Mouse (Mus musculus) testis, adult 2 months (tissue): ENCODE data around the gene Pigc. TPM values are rescaled to one million over a fixed set of nuclear protein-coding genes. Genes with fewer than 3 reads are reported as not detected.

Source experiments
- H3K27ac ChIP-seq: fragments of 200-500 bp; 2 replicates; pipeline ENCODE4 v1.5.1; 2012; ENCODE audit warnings: low read depth, low read length; ENCODE audit not compliant: control insufficient read depth, insufficient read depth
- H3K27me3 ChIP-seq: fragments of 200-500 bp; 2 replicates; pipeline ENCODE4 v1.6.1; 2012; ENCODE audit warnings: mild to moderate bottlenecking, low read length, moderate library complexity; ENCODE audit not compliant: control insufficient read depth, insufficient read depth
- H3K36me3 ChIP-seq: fragments of 200-500 bp; 2 replicates; pipeline ENCODE4 v1.6.1; 2012; ENCODE audit warnings: mild to moderate bottlenecking, low read length; ENCODE audit not compliant: control insufficient read depth, insufficient read depth
- H3K4me1 ChIP-seq: fragments of 200-500 bp; 2 replicates; pipeline ENCODE4 v1.6.1; 2012; ENCODE audit warnings: low read length; ENCODE audit not compliant: control insufficient read depth, insufficient read depth
- H3K4me3 ChIP-seq: fragments of 200-500 bp; 2 replicates; pipeline ENCODE4 v1.5.1; 2012; ENCODE audit warnings: low read depth, mild to moderate bottlenecking, low read length, moderate library complexity, mixed read lengths; ENCODE audit not compliant: control insufficient read depth
- CTCF ChIP-seq: fragments of 200-500 bp; IDR thresholded peaks from 2 replicates; pipeline ENCODE4 v1.5.1; 2012; ENCODE audit warnings: low read depth, mild to moderate bottlenecking, inconsistent platforms, low read length, moderate library complexity; ENCODE audit not compliant: control insufficient read depth, insufficient read depth, insufficient replicate concordance
- POLR2A ChIP-seq: fragments of 200-500 bp; IDR thresholded peaks from 2 replicates; pipeline ENCODE4 v1.6.1; 2012; ENCODE audit warnings: low read depth, mild to moderate bottlenecking, inconsistent platforms, low read length, moderate library complexity; ENCODE audit not compliant: control insufficient read depth
- polyA plus RNA-seq: library from polyadenylated mRNA; depleted of rRNA; stranded (reverse); fragments of >200 nt; gene quantifications from 2 replicates; pipeline ENCODE4 v1.2.3, GENCODE M21; 2012

Pigc gene
- polyA plus RNA-seq, 1 experiment: 41.5 TPM

GRCm38 (mm10) chr1:161991846-161992245, 22.9 kb downstream of the Pigc start:
- Histone ChIP-seq H3K4me3 (no peak overlapping the region), H3K36me3 (no peaks in the 10 kb centered on the region), H3K27ac (no peak overlapping the region), H3K4me1 (no peaks in the 10 kb centered on the region), H3K27me3 (no peaks in the 10 kb centered on the region)
- no peak for TF ChIP-seq POLR2A
- no peak for TF ChIP-seq CTCF

GRCm38 (mm10) chr1:161992389-161992788, 23.4 kb downstream of the Pigc start:
- H3K27me3 ChIP-seq: no peaks in the 10 kb centered on the region

GRCm38 (mm10) chr1:161998781-161999180, 29.8 kb downstream of the Pigc start:
- H3K4me3 ChIP-seq: no peak overlapping the region
- H3K36me3 ChIP-seq: no peaks in the 10 kb centered on the region
- H3K27ac ChIP-seq: no peak overlapping the region
- TF ChIP-seq POLR2A: no peak
- no peak for TF ChIP-seq CTCF
- H3K4me1 ChIP-seq: peaks cover 2% of the 10 kb centered on the region
- no peaks in the 10 kb centered on the region for H3K27me3 ChIP-seq

More at GRCm38 (mm10) chr1:161992389-161992788, 23.4 kb downstream of the Pigc start:
- Histone ChIP-seq H3K4me1 (no peaks in the 10 kb centered on the region), H3K36me3 (no peaks in the 10 kb centered on the region), H3K4me3 (no peak overlapping the region), H3K27ac (no peak overlapping the region)
- TF ChIP-seq CTCF (no peak), POLR2A (no peak)

- TF ChIP-seq POLR2A (no peak), CTCF (no peak)
- Histone ChIP-seq H3K4me3 (no peak overlapping the region), H3K27me3 (no peaks in the 10 kb centered on the region), H3K4me1 (peaks cover 2% of the 10 kb centered on the region), H3K36me3 (no peaks in the 10 kb centered on the region), H3K27ac (no peak overlapping the region; the same call in 1 of the 2 replicates)
These were observed 30.4 kb downstream of the Pigc start for GRCm38 (mm10) chr1:161999338-161999737.

DNA sequence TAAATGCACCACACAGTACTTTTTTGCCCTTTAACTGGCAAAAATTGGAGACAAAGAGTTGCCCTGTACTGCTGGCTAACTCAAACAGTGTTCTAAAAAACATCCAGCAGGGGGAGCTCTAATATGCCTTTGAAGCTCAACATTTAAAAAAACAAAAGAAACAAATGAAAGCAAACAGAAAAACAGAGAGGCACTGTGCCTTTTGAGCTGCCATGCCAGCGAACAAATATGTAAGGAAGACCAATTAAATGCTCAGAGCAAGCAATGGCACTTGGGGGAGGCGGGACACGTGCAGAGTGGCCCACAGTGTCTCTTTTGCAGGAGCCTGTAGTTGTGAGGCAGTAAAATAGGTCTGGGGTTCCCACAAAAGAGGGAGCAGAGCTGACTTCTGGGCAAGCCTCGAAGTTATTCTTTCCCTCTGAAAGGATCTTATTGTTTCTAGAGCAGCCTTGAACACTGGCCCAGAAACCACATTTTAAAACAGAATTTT, 30.9 kb downstream of the Pigc start:
- no peak for TF ChIP-seq POLR2A
- no peak for TF ChIP-seq CTCF
- H3K36me3 ChIP-seq: no peaks in the 10 kb centered on the region
- peaks cover 2% of the 10 kb centered on the region for H3K4me1 ChIP-seq
- peak overlapping the region; percentile 54; the same call in 1 of the 2 replicates for H3K27ac ChIP-seq
- H3K27me3 ChIP-seq: no peaks in the 10 kb centered on the region
- no peak overlapping the region for H3K4me3 ChIP-seq

- H3K36me3 ChIP-seq: no peaks in the 10 kb centered on the region
- no peaks in the 10 kb centered on the region for H3K27me3 ChIP-seq
- peaks cover 2% of the 10 kb centered on the region for H3K4me1 ChIP-seq
- H3K27ac ChIP-seq: no peak overlapping the region; the same call in 1 of the 2 replicates
- TF ChIP-seq POLR2A (no peak), CTCF (no peak)
- H3K4me3 ChIP-seq: no peak overlapping the region
These were observed 32.3 kb downstream of the Pigc start for GRCm38 (mm10) chr1:162001328-162001727.

DNA sequence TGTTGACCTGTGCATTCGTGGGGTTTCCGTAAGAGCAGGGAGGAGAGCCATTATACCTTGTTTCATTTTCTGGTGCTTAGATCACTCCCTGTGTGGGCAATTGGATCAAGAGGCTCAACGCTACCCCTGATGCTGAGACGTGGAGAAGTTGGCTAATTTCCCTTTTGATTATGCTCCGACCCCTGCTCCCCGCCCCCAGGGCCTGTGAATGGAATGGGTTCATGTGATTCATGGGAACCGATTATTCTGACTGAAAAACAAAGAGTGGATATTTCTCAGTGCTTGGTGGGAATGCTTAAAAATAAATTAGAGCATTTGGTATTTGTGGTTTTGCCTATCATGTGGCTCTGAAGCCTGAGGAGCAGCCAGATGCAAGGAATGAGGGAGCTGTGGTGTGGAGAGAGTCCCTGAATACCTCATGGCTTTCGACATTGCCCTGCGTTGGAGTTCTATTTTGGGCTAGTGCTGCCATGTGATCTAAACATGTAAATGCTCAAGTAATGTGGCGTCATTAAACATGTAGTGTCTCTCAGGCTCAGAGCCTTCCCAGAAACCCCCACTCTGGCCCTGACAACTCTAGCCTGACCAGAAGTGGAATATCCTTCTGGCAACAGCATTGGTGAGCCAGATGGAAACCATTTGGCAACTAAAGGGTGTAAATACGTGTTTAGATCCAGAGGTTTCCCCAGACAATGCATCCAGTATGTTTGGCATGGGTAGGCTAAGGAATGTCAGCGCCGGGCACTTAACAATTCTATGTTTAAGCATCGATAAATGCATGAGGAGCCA, 34.9 kb downstream of the Pigc start:
- TF ChIP-seq CTCF (no peak), POLR2A (no peak)
- H3K27me3 ChIP-seq: no peaks in the 10 kb centered on the region
- H3K36me3 ChIP-seq: no peaks in the 10 kb centered on the region
- H3K4me3 ChIP-seq: no peak overlapping the region
- H3K27ac ChIP-seq: no peak overlapping the region
- peaks cover 2% of the 10 kb centered on the region for H3K4me1 ChIP-seq
